9 mouse cellular contexts compared by ENCODE assay signal in the genomic region with DNA sequence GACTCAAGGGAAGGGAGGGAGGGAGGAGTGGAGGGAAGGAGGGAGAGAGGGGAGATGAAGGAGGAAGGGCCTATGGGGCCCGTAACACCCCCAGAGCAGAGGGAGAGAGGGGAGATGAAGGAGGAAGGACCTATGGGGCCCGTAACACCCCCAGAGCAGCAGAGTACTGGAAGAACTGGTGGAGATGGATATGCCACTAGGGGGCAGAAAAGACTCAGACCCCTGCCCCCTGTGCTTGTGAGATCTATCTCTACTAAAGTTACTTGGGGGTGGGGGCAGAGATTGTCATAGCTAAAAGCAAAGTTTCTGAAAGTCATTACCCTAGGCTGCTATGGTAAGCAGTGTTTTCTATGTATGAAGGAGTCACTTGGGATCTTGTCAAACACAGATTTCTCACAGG.
DNase-seq lines count a peak whose midpoint lies in the region; ATAC-seq and TF ChIP-seq lines count a peak whose summit lies in the region.
"Had no signal": no experiment of that assay in that cellular context is flagged by ENCODE, and none has a peak within 500 bp of the region (broad histone marks: within the 10 kb centered on the region; RNA-seq: fewer than 3 reads in every experiment).

No protein-coding gene starts in this region.

- H3K9ac ChIP-seq in limb, embryonic 13.5 days = no peak overlapping the region

- TF ChIP-seq POLR2A in cerebellum, adult 2 months (IDR thresholded peaks at IDR 0.05; ENCODE audit: borderline replicate concordance, insufficient read depth, low read length) = no peak

- ATAC-seq in limb, embryonic 13.5 days (ENCODE audit: low FRiP score, low read depth) = peak; percentile 67
- no peak for ATAC-seq in CD4-positive, CD25-positive, alpha-beta regulatory T cell, adult 4 months

- H3K4me1 ChIP-seq in limb, embryonic 13.5 days = peaks cover 35% of the 10 kb centered on the region
- H3K4me1 ChIP-seq in cerebellum, adult 2 months (ENCODE audit: control insufficient read depth, insufficient read depth, low read length) = no peaks in the 10 kb centered on the region; the same call in 1 of the 2 replicates

- no peaks in the 10 kb centered on the region for H3K27me3 ChIP-seq in limb, embryonic 13.5 days
- H3K27me3 ChIP-seq in cerebellum, adult 2 months (ENCODE audit: control insufficient read depth, insufficient read depth, low read length) = no peaks in the 10 kb centered on the region

- no peaks in the 10 kb centered on the region for H3K9me3 ChIP-seq in limb, embryonic 13.5 days
- H3K9me3 ChIP-seq: midbrain, embryonic 10.5 days had no signal

- WGBS in limb, embryonic 13.5 days = 68% methylated on average over 2 of the region's 2 CpGs
- WGBS in cerebellum, adult 2 months = 70% methylated on average over 2 of the region's 2 CpGs

- H3K36me3 ChIP-seq in limb, embryonic 13.5 days = peaks cover 17% of the 10 kb centered on the region
- H3K36me3 ChIP-seq: midbrain, embryonic 10.5 days had no signal

- H3K27ac ChIP-seq in limb, embryonic 13.5 days = no peak overlapping the region
- H3K27ac ChIP-seq in cerebellum, adult 2 months (ENCODE audit: insufficient read depth, low read length) = no peak overlapping the region
- H3K27ac ChIP-seq: midbrain, embryonic 10.5 days had no signal

- TF ChIP-seq CTCF in cerebellum, adult 2 months (IDR thresholded peaks at IDR 0.05; ENCODE audit: borderline replicate concordance, insufficient read depth, low read depth, low read length) = no peak

- DNase-seq in cerebellum, postnatal 10 days = peak; percentile 61 to 74
- DNase-seq in cerebellum, adult 9-11 months = no peak
- DNase-seq in layer of hippocampus, adult 9-11 months = peak; percentile 27
- no peak for DNase-seq in layer of hippocampus, postnatal 10 days (ENCODE audit: low spot score in 2 of 2)
- DNase-seq in NIH3T3 (ENCODE audit: low read depth) = peak; percentile 46
- DNase-seq in cerebellum, adult 2 months = no peak

- H3K4me2 ChIP-seq in limb, embryonic 13.5 days (replicated peaks) = no peak overlapping the region

- H3K4me3 ChIP-seq in limb, embryonic 13.5 days = no peak overlapping the region
- no peak overlapping the region for H3K4me3 ChIP-seq in cerebellum, adult 2 months (replicated peaks; ENCODE audit: insufficient read depth, low read depth, low read length)
- H3K4me3 ChIP-seq: midbrain, embryonic 10.5 days had no signal

Comparison
In these comparisons a context has a peak if more than half of its experiments do, and no peak if none do; other contexts are left out.
1. DNase-seq: peak in cerebellum, postnatal 10 days (2 of 2), layer of hippocampus, adult 9-11 months (single experiment) and NIH3T3 (single experiment); none in cerebellum, adult 9-11 months (single experiment), layer of hippocampus, postnatal 10 days (0 of 2) and cerebellum, adult 2 months (0 of 2).